Mouse (Mus musculus) liver, embryonic 12.5 days (tissue): ENCODE results near the gene Gapdh. TPM values are rescaled to one million over a fixed set of nuclear protein-coding genes. Genes with fewer than 3 reads are reported as not detected.

Experiments
- ATAC-seq: fragments of 200-750 bp; cut with Nextera tagmentation; 2 replicates; pipeline ENCODE4 v1.8.0; 2017; ENCODE audit warnings: moderate number of reproducible peaks, mild to moderate bottlenecking, moderate library complexity
- H3K27ac ChIP-seq: fragments of 300-500 bp; sonication (generic); 2 replicates; pipeline ENCODE4 v1.5.1; 2016; ENCODE audit warnings: mild to moderate bottlenecking
- H3K27me3 ChIP-seq: fragments of 300-500 bp; sonication (generic); replicated peaks from 2 replicates; pipeline ENCODE4 v1.6.1; 2016; ENCODE audit warnings: mild to moderate bottlenecking, moderate library complexity
- H3K36me3 ChIP-seq: fragments of 300-500 bp; sonication (generic); 2 replicates; pipeline ENCODE4 v1.6.1; 2016; ENCODE audit warnings: mild to moderate bottlenecking, moderate library complexity
- H3K4me1 ChIP-seq: fragments of 300-500 bp; sonication (generic); 2 replicates; pipeline ENCODE4 v1.6.1; 2016
- H3K4me2 ChIP-seq: fragments of 300-500 bp; sonication (generic); 2 replicates; pipeline ENCODE4 v1.6.1; 2016; ENCODE audit warnings: mild to moderate bottlenecking, moderate library complexity
- H3K4me3 ChIP-seq: fragments of 300-500 bp; sonication (generic); 2 replicates; pipeline ENCODE4 v1.5.1; 2016; ENCODE audit warnings: mild to moderate bottlenecking, moderate library complexity
- H3K9ac ChIP-seq: fragments of 300-500 bp; sonication (generic); 2 replicates; pipeline ENCODE4 v1.6.1; 2016; ENCODE audit warnings: mild to moderate bottlenecking, moderate library complexity
- H3K9me3 ChIP-seq: fragments of 300-500 bp; sonication (generic); replicated peaks from 2 replicates; pipeline ENCODE4 v1.6.1; 2016; ENCODE audit warnings: mild to moderate bottlenecking, moderate library complexity
- WGBS: fragments of 180-500 bp; shearing (Covaris S2); methylation state at CpG from one replicate; pipeline ENCODE4 v1.1.7; 2016; ENCODE audit not compliant: insufficient replicate concordance; 5-methylcytosine and 5-hydroxymethylcytosine counted together
- polyA plus RNA-seq: library from polyadenylated mRNA; unstranded; fragments of >200 nt; fragmentation: Nextera tagmentation; extraction: Ambion mirVana; gene quantifications from 2 replicates; pipeline ENCODE4 v1.2.1, GENCODE M21; 2016

Gene Gapdh
- polyA plus RNA-seq, 1 experiment from 2014 or later, result 1,575 TPM

GRCm38 (mm10) chr6:125158944-125159492 lies 7.2 kb downstream of the Gapdh start:
- ATAC-seq, result no peak
- Histone ChIP-seq H3K36me3 (peaks cover 87% of the 10 kb centered on the region), H3K4me2 (no peak overlapping the region), H3K9ac (no peak overlapping the region), H3K4me3 (no peak overlapping the region), H3K9me3 (no peaks in the 10 kb centered on the region), H3K4me1 (peaks cover 90% of the 10 kb centered on the region), H3K27ac (peak overlapping the region; percentile 75; the same call in 1 of the 2 replicates), H3K27me3 (no peaks in the 10 kb centered on the region)
- 81% methylated on average over 15 of the region's 15 CpGs for WGBS

- H3K9ac ChIP-seq, result no peak overlapping the region
- H3K4me1 ChIP-seq, result peaks cover 90% of the 10 kb centered on the region
- H3K27me3 ChIP-seq, result no peaks in the 10 kb centered on the region
- no peak overlapping the region; the same call in 1 of the 2 replicates for H3K27ac ChIP-seq
- H3K36me3 ChIP-seq, result peaks cover 87% of the 10 kb centered on the region
- no peak for ATAC-seq
- WGBS, result 74% methylated on average over 7 of the region's 7 CpGs
- no peak overlapping the region for H3K4me3 ChIP-seq
- H3K9me3 ChIP-seq, result no peaks in the 10 kb centered on the region
- H3K4me2 ChIP-seq, result no peak overlapping the region
Observed at GRCm38 (mm10) chr6:125156903-125157614, 9.2 kb downstream of the Gapdh start.

- no peak overlapping the region for H3K9ac ChIP-seq
- no peak overlapping the region for H3K4me2 ChIP-seq
- H3K9me3 ChIP-seq, result no peaks in the 10 kb centered on the region
- H3K36me3 ChIP-seq, result peaks cover 85% of the 10 kb centered on the region
- WGBS, result 72% methylated on average over 3 of the region's 3 CpGs
- H3K4me1 ChIP-seq, result peaks cover 90% of the 10 kb centered on the region
- ATAC-seq, result no peak
- H3K4me3 ChIP-seq, result no peak overlapping the region
- H3K27ac ChIP-seq, result no peak overlapping the region
- H3K27me3 ChIP-seq, result no peaks in the 10 kb centered on the region
Observed at GRCm38 (mm10) chr6:125156491-125156890, 9.8 kb downstream of the Gapdh start.

GRCm38 (mm10) chr6:125155262-125155661 lies 11.0 kb downstream of the Gapdh start:
- H3K9me3 ChIP-seq, result no peaks in the 10 kb centered on the region
- H3K36me3 ChIP-seq, result peaks cover 83% of the 10 kb centered on the region
- WGBS, result 53% methylated on average over 8 of the region's 8 CpGs
- peak overlapping the region; percentile 14; the same call in 1 of the 2 replicates for H3K27ac ChIP-seq
- no peaks in the 10 kb centered on the region for H3K27me3 ChIP-seq
- peak; percentile 17; the same call in 1 of the 2 replicates for ATAC-seq
- no peak overlapping the region for H3K4me3 ChIP-seq
- no peak overlapping the region for H3K9ac ChIP-seq
- peaks cover 83% of the 10 kb centered on the region for H3K4me1 ChIP-seq
- no peak overlapping the region for H3K4me2 ChIP-seq

GRCm38 (mm10) chr6:125154550-125154949 lies 11.7 kb downstream of the Gapdh start:
- no peak for ATAC-seq
- H3K4me1 ChIP-seq, result peaks cover 79% of the 10 kb centered on the region

GRCm38 (mm10) chr6:125153682-125154081 lies 12.6 kb downstream of the Gapdh start:
- Histone ChIP-seq H3K27ac (peak overlapping the region; percentile 10; the same call in 1 of the 2 replicates), H3K9ac (no peak overlapping the region), H3K36me3 (peaks cover 80% of the 10 kb centered on the region), H3K4me3 (no peak overlapping the region), H3K4me1 (peaks cover 79% of the 10 kb centered on the region), H3K27me3 (no peaks in the 10 kb centered on the region), H3K4me2 (no peak overlapping the region), H3K9me3 (no peaks in the 10 kb centered on the region)
- WGBS, result 73% methylated on average over 4 of the region's 4 CpGs
- ATAC-seq, result no peak

More at GRCm38 (mm10) chr6:125154550-125154949, 11.7 kb downstream of the Gapdh start:
- Histone ChIP-seq H3K27ac (no peak overlapping the region), H3K4me3 (no peak overlapping the region), H3K27me3 (no peaks in the 10 kb centered on the region), H3K9me3 (no peaks in the 10 kb centered on the region), H3K9ac (no peak overlapping the region), H3K4me2 (no peak overlapping the region), H3K36me3 (peaks cover 80% of the 10 kb centered on the region)

- Histone ChIP-seq H3K27me3 (no peaks in the 10 kb centered on the region), H3K4me2 (peak overlapping the region; percentile 38; the same call in 1 of the 2 replicates), H3K9me3 (no peaks in the 10 kb centered on the region), H3K4me1 (peaks cover 84% of the 10 kb centered on the region), H3K27ac (peak overlapping the region; percentile 41; the same call in 1 of the 2 replicates), H3K9ac (peak overlapping the region; percentile 40; the same call in 1 of the 2 replicates), H3K4me3 (no peak overlapping the region), H3K36me3 (peaks cover 77% of the 10 kb centered on the region)
- no peak; the same call in 1 of the 2 replicates for ATAC-seq
- WGBS, result 54% methylated on average over 5 of the region's 5 CpGs
Observed at GRCm38 (mm10) chr6:125153018-125153389, 13.3 kb downstream of the Gapdh start.

GRCm38 (mm10) chr6:125152212-125153017 lies 13.9 kb downstream of the Gapdh start:
- 23% methylated on average over 22 of the region's 22 CpGs for WGBS
- Histone ChIP-seq H3K4me1 (peaks cover 85% of the 10 kb centered on the region), H3K27me3 (no peaks in the 10 kb centered on the region), H3K9me3 (no peaks in the 10 kb centered on the region), H3K9ac (peak overlapping the region; percentile 40; the same call in 1 of the 2 replicates), H3K27ac (peak overlapping the region; percentile 41; the same call in 1 of the 2 replicates), H3K4me3 (peak overlapping the region; percentile 4; the same call in 1 of the 2 replicates), H3K4me2 (peak overlapping the region; percentile 38), H3K36me3 (peaks cover 71% of the 10 kb centered on the region)
- peak; percentile 55 for ATAC-seq

- Histone ChIP-seq H3K27ac (0 out of 2 replicates have a peak overlapping the region, but pooled peaks have one; percentile 70), H3K9me3 (no peaks in the 10 kb centered on the region), H3K36me3 (peaks cover 53% of the 10 kb centered on the region), H3K4me1 (peaks cover 85% of the 10 kb centered on the region), H3K4me2 (0 out of 2 replicates have a peak overlapping the region, but pooled peaks have one; percentile 27), H3K4me3 (no peak overlapping the region), H3K9ac (no peak overlapping the region), H3K27me3 (no peaks in the 10 kb centered on the region)
- 75% methylated on average over 7 of the region's 7 CpGs for WGBS
- no peak for ATAC-seq
Observed at GRCm38 (mm10) chr6:125149569-125149950, 16.7 kb downstream of the Gapdh start.

- Histone ChIP-seq H3K9ac (peak overlapping the region; percentile 15; the same call in 1 of the 2 replicates), H3K4me2 (peak overlapping the region; percentile 27; the same call in 1 of the 2 replicates), H3K9me3 (no peaks in the 10 kb centered on the region), H3K27ac (peak overlapping the region; percentile 70), H3K4me3 (no peak overlapping the region), H3K27me3 (no peaks in the 10 kb centered on the region), H3K4me1 (peaks cover 86% of the 10 kb centered on the region), H3K36me3 (peaks cover 54% of the 10 kb centered on the region)
- WGBS, result 68% methylated on average over 16 of the region's 16 CpGs
- no peak for ATAC-seq
Observed at GRCm38 (mm10) chr6:125148926-125149568, 17.2 kb downstream of the Gapdh start.

- peaks cover 83% of the 10 kb centered on the region for H3K4me1 ChIP-seq
- H3K9ac ChIP-seq, result peak overlapping the region; percentile 15; the same call in 1 of the 2 replicates
- H3K27me3 ChIP-seq, result no peaks in the 10 kb centered on the region
- H3K36me3 ChIP-seq, result peaks cover 54% of the 10 kb centered on the region
- H3K27ac ChIP-seq, result peak overlapping the region; percentile 70
- ATAC-seq, result no peak
- WGBS, result 39% methylated on average over 18 of the region's 18 CpGs
- no peaks in the 10 kb centered on the region for H3K9me3 ChIP-seq
- H3K4me3 ChIP-seq, result no peak overlapping the region
- peak overlapping the region; percentile 27 for H3K4me2 ChIP-seq
Observed at GRCm38 (mm10) chr6:125148251-125148925, 17.9 kb downstream of the Gapdh start.
